Mouse (Mus musculus): ENCODE results near the gene Nfkb1. TPM values are rescaled to one million over a fixed set of nuclear protein-coding genes. Genes with fewer than 3 reads are reported as not detected.

Gene Nfkb1
- polyA plus RNA-seq, 1 experiment from 2014 or later = 10.2 TPM

GRCm38 (mm10) chr3:135675480-135675879, 15.9 kb downstream of the Nfkb1 start:
- Histone ChIP-seq H3K9me3 (ENCODE audit: control insufficient read depth, low read length) (no peaks in the 10 kb centered on the region), H3K4me1 (replicated peaks; ENCODE audit: control insufficient read depth, insufficient read depth, low read length) (peaks cover 24% of the 10 kb centered on the region), H3K27me3 (ENCODE audit: control insufficient read depth, insufficient read depth, low read length) (no peaks in the 10 kb centered on the region), H3K4me2 (replicated peaks) (no peak overlapping the region), H3K36me3 (replicated peaks; ENCODE audit: control insufficient read depth, insufficient read depth) (no peaks in the 10 kb centered on the region), H3K4me3 (replicated peaks; ENCODE audit: low read length) (no peak overlapping the region), H3K27ac (no peak overlapping the region), H3K9ac (no peak overlapping the region)
- ATAC-seq (ENCODE audit: low FRiP score) (peak; percentile 38), DNase-seq (ENCODE audit: low spot score) (no peak)
- WGBS = 73% methylated on average over 5 of the region's 5 CpGs

GRCm38 (mm10) chr3:135674716-135675392, 16.5 kb downstream of the Nfkb1 start:
- no peaks in the 10 kb centered on the region for H3K27me3 ChIP-seq (ENCODE audit: control insufficient read depth, insufficient read depth, low read length)
- H3K4me1 ChIP-seq (replicated peaks; ENCODE audit: control insufficient read depth, insufficient read depth, low read length) = peaks cover 24% of the 10 kb centered on the region
- peak overlapping the region; percentile 10; the same call in 1 of the 2 replicates for H3K4me2 ChIP-seq (replicated peaks)
- H3K36me3 ChIP-seq (replicated peaks; ENCODE audit: control insufficient read depth, insufficient read depth) = no peaks in the 10 kb centered on the region
- DNase-seq (ENCODE audit: low spot score) = no peak
- no peaks in the 10 kb centered on the region for H3K9me3 ChIP-seq (ENCODE audit: control insufficient read depth, low read length)
- H3K4me3 ChIP-seq (replicated peaks; ENCODE audit: low read length) = no peak overlapping the region
- H3K9ac ChIP-seq = no peak overlapping the region; the same call in 1 of the 2 replicates
- H3K27ac ChIP-seq = 0 out of 2 replicates have a peak overlapping the region, but pooled peaks have one; percentile 27
- 34% methylated on average over 13 of the region's 13 CpGs for WGBS
- peak; percentile 71 for ATAC-seq (ENCODE audit: low FRiP score)

- Histone ChIP-seq H3K4me2 (replicated peaks) (no peak overlapping the region), H3K9me3 (ENCODE audit: control insufficient read depth, low read length) (no peaks in the 10 kb centered on the region), H3K27me3 (ENCODE audit: control insufficient read depth, insufficient read depth, low read length) (no peaks in the 10 kb centered on the region), H3K4me1 (replicated peaks; ENCODE audit: control insufficient read depth, insufficient read depth, low read length) (peaks cover 24% of the 10 kb centered on the region), H3K27ac (0 out of 2 replicates have a peak overlapping the region, but pooled peaks have one; percentile 51), H3K36me3 (replicated peaks; ENCODE audit: control insufficient read depth, insufficient read depth) (no peaks in the 10 kb centered on the region), H3K4me3 (replicated peaks; ENCODE audit: low read length) (no peak overlapping the region), H3K9ac (no peak overlapping the region)
- DNase-seq (ENCODE audit: low spot score) = peak; percentile 52
- WGBS = 25% methylated on average over 7 of the region's 7 CpGs
- peak; percentile 37; the same call in 1 of the 2 replicates for ATAC-seq (ENCODE audit: low FRiP score)
Observed at GRCm38 (mm10) chr3:135673695-135674094, 17.7 kb downstream of the Nfkb1 start.

- Histone ChIP-seq H3K9ac (no peak overlapping the region), H3K4me1 (replicated peaks; ENCODE audit: control insufficient read depth, insufficient read depth, low read length) (peaks cover 24% of the 10 kb centered on the region), H3K9me3 (ENCODE audit: control insufficient read depth, low read length) (no peaks in the 10 kb centered on the region), H3K4me2 (replicated peaks) (no peak overlapping the region), H3K27ac (no peak overlapping the region), H3K36me3 (replicated peaks; ENCODE audit: control insufficient read depth, insufficient read depth) (no peaks in the 10 kb centered on the region), H3K27me3 (ENCODE audit: control insufficient read depth, insufficient read depth, low read length) (no peaks in the 10 kb centered on the region), H3K4me3 (replicated peaks; ENCODE audit: low read length) (no peak overlapping the region)
- WGBS = 89% methylated on average over 4 of the region's 4 CpGs
- no peak for DNase-seq (ENCODE audit: low spot score)
- no peak for ATAC-seq (ENCODE audit: low FRiP score)
Observed at GRCm38 (mm10) chr3:135673041-135673440, 18.3 kb downstream of the Nfkb1 start.

GRCm38 (mm10) chr3:135672135-135672534, 19.2 kb downstream of the Nfkb1 start:
- no peak overlapping the region for H3K4me2 ChIP-seq (replicated peaks)
- peaks cover 6% of the 10 kb centered on the region; the same call in 1 of the 2 replicates for H3K36me3 ChIP-seq (replicated peaks; ENCODE audit: control insufficient read depth, insufficient read depth)
- no peak overlapping the region for H3K9ac ChIP-seq
- H3K9me3 ChIP-seq (ENCODE audit: control insufficient read depth, low read length) = no peaks in the 10 kb centered on the region
- 34% methylated on average over 5 of the region's 5 CpGs for WGBS
- no peak for ATAC-seq (ENCODE audit: low FRiP score)
- DNase-seq (ENCODE audit: low spot score) = no peak
- H3K4me1 ChIP-seq (replicated peaks; ENCODE audit: control insufficient read depth, insufficient read depth, low read length) = peaks cover 24% of the 10 kb centered on the region
- H3K4me3 ChIP-seq (replicated peaks; ENCODE audit: low read length) = no peak overlapping the region
- H3K27ac ChIP-seq = no peak overlapping the region
- no peaks in the 10 kb centered on the region for H3K27me3 ChIP-seq (ENCODE audit: control insufficient read depth, insufficient read depth, low read length)

- no peak overlapping the region for H3K4me2 ChIP-seq (replicated peaks)
- no peaks in the 10 kb centered on the region for H3K27me3 ChIP-seq (ENCODE audit: control insufficient read depth, insufficient read depth, low read length)
- H3K27ac ChIP-seq = 0 out of 2 replicates have a peak overlapping the region, but pooled peaks have one; percentile 21
- peaks cover 24% of the 10 kb centered on the region for H3K4me1 ChIP-seq (replicated peaks; ENCODE audit: control insufficient read depth, insufficient read depth, low read length)
- DNase-seq (ENCODE audit: low spot score) = no peak
- ATAC-seq (ENCODE audit: low FRiP score) = no peak
- peaks cover 7% of the 10 kb centered on the region; the same call in 1 of the 2 replicates for H3K36me3 ChIP-seq (replicated peaks; ENCODE audit: control insufficient read depth, insufficient read depth)
- 68% methylated on average over 4 of the region's 4 CpGs for WGBS
- H3K9me3 ChIP-seq (ENCODE audit: control insufficient read depth, low read length) = no peaks in the 10 kb centered on the region
- no peak overlapping the region for H3K9ac ChIP-seq
- no peak overlapping the region for H3K4me3 ChIP-seq (replicated peaks; ENCODE audit: low read length)
Observed at GRCm38 (mm10) chr3:135670869-135671268, 20.5 kb downstream of the Nfkb1 start.

GRCm38 (mm10) chr3:135667084-135667483, 24.3 kb downstream of the Nfkb1 start:
- Histone ChIP-seq H3K4me3 (replicated peaks; ENCODE audit: low read length) (no peak overlapping the region), H3K9me3 (ENCODE audit: control insufficient read depth, low read length) (no peaks in the 10 kb centered on the region), H3K4me2 (replicated peaks) (no peak overlapping the region), H3K27me3 (ENCODE audit: control insufficient read depth, insufficient read depth, low read length) (no peaks in the 10 kb centered on the region), H3K4me1 (replicated peaks; ENCODE audit: control insufficient read depth, insufficient read depth, low read length) (no peaks in the 10 kb centered on the region), H3K36me3 (replicated peaks; ENCODE audit: control insufficient read depth, insufficient read depth) (peaks cover 29% of the 10 kb centered on the region), H3K27ac (no peak overlapping the region), H3K9ac (no peak overlapping the region)
- no peak for DNase-seq (ENCODE audit: low spot score)
- WGBS = 95% methylated on average over 3 of the region's 3 CpGs
- ATAC-seq (ENCODE audit: low FRiP score) = no peak

- H3K27ac ChIP-seq = 0 out of 2 replicates have a peak overlapping the region, but pooled peaks have one; percentile 16
- no peaks in the 10 kb centered on the region for H3K27me3 ChIP-seq (ENCODE audit: control insufficient read depth, insufficient read depth, low read length)
- no peaks in the 10 kb centered on the region for H3K4me1 ChIP-seq (replicated peaks; ENCODE audit: control insufficient read depth, insufficient read depth, low read length)
- H3K4me3 ChIP-seq (replicated peaks; ENCODE audit: low read length) = no peak overlapping the region
- H3K9ac ChIP-seq = no peak overlapping the region
- DNase-seq (ENCODE audit: low spot score) = no peak
- no peak overlapping the region for H3K4me2 ChIP-seq (replicated peaks)
- 90% methylated on average over 6 of the region's 6 CpGs for WGBS
- H3K9me3 ChIP-seq (ENCODE audit: control insufficient read depth, low read length) = no peaks in the 10 kb centered on the region
- 0 out of 2 replicates have a peak, but pooled peaks have one; percentile 40 for ATAC-seq (ENCODE audit: low FRiP score)
- H3K36me3 ChIP-seq (replicated peaks; ENCODE audit: control insufficient read depth, insufficient read depth) = peaks cover 30% of the 10 kb centered on the region
Observed at GRCm38 (mm10) chr3:135665777-135666259, 25.5 kb downstream of the Nfkb1 start.

- no peak overlapping the region for H3K4me2 ChIP-seq (replicated peaks)
- H3K27ac ChIP-seq = no peak overlapping the region
- ATAC-seq (ENCODE audit: low FRiP score) = 0 out of 2 replicates have a peak, but pooled peaks have one; percentile 46
- H3K27me3 ChIP-seq (ENCODE audit: control insufficient read depth, insufficient read depth, low read length) = no peaks in the 10 kb centered on the region
- 79% methylated on average over 15 of the region's 15 CpGs for WGBS
- DNase-seq (ENCODE audit: low spot score) = no peak
- H3K9me3 ChIP-seq (ENCODE audit: control insufficient read depth, low read length) = no peaks in the 10 kb centered on the region
- H3K4me1 ChIP-seq (replicated peaks; ENCODE audit: control insufficient read depth, insufficient read depth, low read length) = no peaks in the 10 kb centered on the region
- peaks cover 26% of the 10 kb centered on the region for H3K36me3 ChIP-seq (replicated peaks; ENCODE audit: control insufficient read depth, insufficient read depth)
- no peak overlapping the region for H3K4me3 ChIP-seq (replicated peaks; ENCODE audit: low read length)
- no peak overlapping the region for H3K9ac ChIP-seq
Observed at GRCm38 (mm10) chr3:135662139-135662864, 29.0 kb downstream of the Nfkb1 start.

Data from hindbrain, embryonic 14.5 days (tissue).